Mouse (Mus musculus) adrenal gland, postnatal 14 days (tissue): ENCODE results near the gene Trpv4. TPM values are rescaled to one million over a fixed set of nuclear protein-coding genes. Genes with fewer than 3 reads are reported as not detected.
A peak's percentile ranks its signal among the peaks of the same experiment; 100 is the strongest.

Source experiments
- DNase-seq: peaks from one replicate; pipeline ENCODE4 v3.0.0; 2021; ENCODE audit warnings: mixed read lengths
- total RNA-seq: library from RNA; stranded (reverse); gene quantifications from 2 replicates; pipeline ENCODE4 v1.2.3, GENCODE M21; 2021

The Trpv4 gene
- total RNA-seq, 1 experiment from 2014 or later = 2.1 TPM

- peak; percentile 99 for DNase-seq
Observed at GRCm38 (mm10) chr5:114667228-114667856, 9.1 kb upstream of the Trpv4 start.

GRCm38 (mm10) chr5:114666659-114667058 lies 8.4 kb upstream of the Trpv4 start:
- DNase-seq = no peak

DNA sequence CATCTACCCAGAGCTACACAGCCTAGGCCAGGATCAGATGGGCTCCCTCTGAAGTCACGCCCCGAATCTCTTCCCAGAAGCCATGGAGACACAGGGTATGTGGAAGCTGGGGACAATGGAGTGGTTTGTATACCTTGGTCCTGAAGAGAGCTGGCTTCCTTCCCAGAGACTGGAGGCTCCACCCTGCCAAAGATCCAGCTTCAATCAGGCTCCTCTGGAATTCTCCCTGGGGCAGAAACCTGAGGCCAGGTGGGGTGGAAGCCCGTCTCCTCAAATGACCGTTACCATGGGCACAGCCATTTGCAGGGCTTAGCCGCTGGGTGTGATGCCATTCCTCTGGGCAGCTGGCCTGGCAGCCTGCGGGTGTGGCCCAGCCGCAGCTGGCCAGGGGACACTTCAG lies 6.5 kb upstream of the Trpv4 start:
- DNase-seq = no peak

- DNase-seq = no peak
Observed at GRCm38 (mm10) chr5:114664139-114664538, 5.9 kb upstream of the Trpv4 start.

GRCm38 (mm10) chr5:114661029-114661428 lies 2.8 kb upstream of the Trpv4 start:
- DNase-seq = no peak

GRCm38 (mm10) chr5:114657426-114657825 lies 795 bp downstream of the Trpv4 start:
- peak; percentile 53 for DNase-seq

GRCm38 (mm10) chr5:114656305-114656704 lies 1.9 kb downstream of the Trpv4 start:
- DNase-seq = no peak

GRCm38 (mm10) chr5:114655721-114656120 lies 2.5 kb downstream of the Trpv4 start:
- DNase-seq = no peak

- no peak for DNase-seq
Observed at GRCm38 (mm10) chr5:114653656-114654437, 4.4 kb downstream of the Trpv4 start.

GRCm38 (mm10) chr5:114651449-114651848 lies 6.8 kb downstream of the Trpv4 start:
- DNase-seq = no peak

DNA sequence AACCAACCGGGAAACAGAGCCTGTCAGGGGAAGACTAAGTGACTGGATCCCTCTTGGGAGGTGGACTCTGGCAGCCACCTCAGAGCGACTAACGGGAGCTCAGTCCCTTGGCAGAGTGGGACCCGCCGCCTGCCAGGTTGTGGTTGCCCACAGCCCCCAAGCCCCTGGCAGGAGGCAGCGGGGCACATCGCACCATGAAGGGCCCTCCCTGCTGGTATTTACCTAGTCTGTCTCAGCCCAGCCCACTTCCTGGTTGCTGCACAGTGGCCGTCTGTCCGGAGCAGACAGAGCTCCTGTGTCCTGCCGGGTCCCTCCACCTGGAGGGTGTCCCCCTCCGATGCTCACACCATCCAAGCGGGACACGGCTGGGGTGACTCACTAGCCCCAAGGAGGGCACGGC lies 7.2 kb downstream of the Trpv4 start:
- DNase-seq = no peak

DNA sequence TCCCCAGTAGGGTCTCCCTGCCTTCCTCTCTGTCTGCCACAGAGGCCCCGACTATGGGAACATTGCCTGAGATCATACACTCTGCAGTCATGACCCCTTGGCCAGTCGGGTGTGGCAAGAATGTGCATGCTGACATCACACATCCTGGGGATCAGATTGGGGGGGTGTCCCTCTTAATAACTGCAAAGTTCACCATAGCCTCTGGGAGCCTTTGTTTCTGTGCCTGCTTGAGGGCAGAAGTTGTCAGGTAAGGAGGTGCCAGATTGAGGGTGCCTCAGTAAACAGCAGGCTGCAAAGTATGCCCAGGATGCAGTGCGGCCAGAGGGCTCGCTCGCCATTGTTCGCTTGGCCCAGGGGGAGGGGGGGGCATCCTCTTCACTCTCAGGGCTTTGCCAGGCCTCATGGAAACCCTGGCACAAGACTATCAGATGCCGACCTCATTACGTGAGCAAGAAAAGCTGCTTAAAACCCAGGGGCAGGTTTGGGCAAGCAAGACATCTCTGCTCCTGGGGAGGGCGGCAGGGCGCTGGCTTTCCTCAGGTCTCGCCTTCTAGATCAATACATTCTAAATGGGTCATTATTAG lies 9.4 kb downstream of the Trpv4 start:
- no peak for DNase-seq

DNA sequence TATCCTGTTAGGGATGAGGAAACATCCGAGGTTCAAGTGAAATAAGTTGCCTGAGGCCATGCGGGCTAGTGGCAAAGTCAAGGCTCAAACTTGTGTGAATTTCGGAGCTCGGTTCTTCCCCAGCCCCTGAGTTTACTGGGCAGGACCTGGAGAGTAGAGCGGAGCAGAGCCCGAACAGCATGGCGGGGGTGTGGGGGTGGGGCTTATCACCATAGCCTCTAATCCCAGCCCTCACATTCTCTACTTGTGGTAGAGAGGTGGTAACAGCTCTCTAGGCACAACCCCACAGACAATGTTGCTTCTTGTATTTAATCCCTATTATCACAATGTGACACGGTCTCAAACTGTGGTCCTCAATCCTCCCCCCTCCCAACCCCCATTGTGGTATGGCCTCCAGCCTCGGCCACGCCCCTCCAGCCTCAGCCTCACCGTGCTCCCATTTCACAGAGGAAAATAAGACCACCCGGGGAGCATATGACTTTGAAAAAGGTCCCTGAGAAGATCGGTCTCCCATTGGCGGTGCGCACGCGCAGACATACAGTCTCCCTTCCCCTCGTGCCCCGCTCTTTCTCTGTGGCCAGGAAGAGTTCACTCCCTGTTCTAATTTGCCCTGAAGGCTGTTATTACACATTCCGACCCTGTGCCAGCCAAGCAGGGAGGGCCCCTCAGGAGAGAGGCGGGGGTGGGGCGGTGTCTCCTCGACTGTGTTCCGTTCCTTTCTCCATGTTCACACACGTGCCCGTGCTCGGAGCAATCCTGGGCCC lies 10.8 kb downstream of the Trpv4 start:
- peak; percentile 70 for DNase-seq

- no peak for DNase-seq
Observed at GRCm38 (mm10) chr5:114645916-114646315, 12.3 kb downstream of the Trpv4 start.

- no peak for DNase-seq
Observed at GRCm38 (mm10) chr5:114644918-114645317, 13.3 kb downstream of the Trpv4 start.

DNA sequence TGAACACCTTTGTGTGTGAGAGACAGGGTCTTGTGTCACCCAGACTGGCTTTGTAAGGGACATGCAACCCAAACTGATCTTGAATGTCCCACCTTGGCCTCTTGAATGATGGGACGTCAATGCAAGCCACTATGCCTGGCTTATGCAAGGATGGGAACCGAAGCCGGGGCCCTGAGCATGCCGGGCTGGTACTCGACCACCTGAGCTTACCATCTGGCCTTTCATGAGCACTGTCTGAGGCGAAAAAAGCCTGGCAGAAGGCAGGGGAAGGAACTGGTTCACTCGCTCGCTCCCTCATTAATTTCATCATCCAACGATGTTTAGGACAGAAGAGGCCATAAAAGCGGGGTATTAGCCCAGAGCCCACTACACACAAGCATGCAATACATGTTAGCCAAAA lies 17.4 kb downstream of the Trpv4 start:
- DNase-seq = no peak

- DNase-seq = no peak
Observed at GRCm38 (mm10) chr5:114639645-114639957, 18.6 kb downstream of the Trpv4 start.

DNA sequence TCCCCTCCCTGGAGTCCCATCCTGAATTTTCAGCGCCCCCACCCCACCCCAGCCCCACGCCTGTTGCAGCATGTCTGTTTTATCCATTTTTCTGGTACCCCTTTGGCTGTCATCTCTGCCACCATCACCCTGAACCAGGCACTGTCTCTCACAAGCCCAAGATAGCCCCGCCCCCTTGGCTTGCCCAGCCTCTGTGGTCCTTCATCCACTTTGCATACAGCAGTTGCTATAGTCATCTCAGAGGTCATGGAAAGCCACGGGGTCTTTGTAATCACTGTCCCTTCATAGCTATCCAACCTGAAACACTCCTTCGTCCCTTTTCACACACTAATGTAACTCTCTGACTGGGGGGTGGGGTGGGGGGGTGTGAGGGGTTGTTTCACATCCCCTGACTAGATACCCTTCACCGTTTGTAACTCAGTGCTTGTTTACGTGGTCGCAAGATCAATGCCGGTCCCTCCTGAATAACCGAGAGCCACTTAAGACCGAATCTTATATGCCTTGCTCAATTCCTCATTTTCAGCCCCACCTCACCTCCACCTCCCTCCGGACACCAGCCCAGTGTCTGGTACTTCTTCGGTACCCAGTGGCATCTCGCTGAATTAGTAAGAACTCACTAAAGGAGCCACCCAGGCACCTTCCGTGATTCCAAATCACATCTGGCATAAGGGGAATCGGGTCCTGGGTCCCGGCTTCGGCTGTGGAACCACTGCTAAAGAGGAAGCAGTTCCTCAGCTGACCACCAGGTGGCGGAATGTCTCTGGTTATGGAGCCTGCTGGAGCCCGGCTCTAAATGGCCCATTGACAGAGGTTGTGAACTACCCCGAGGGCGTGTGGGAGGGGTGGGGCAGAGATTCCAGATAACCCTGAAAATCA lies 19.2 kb downstream of the Trpv4 start:
- DNase-seq = peak; percentile 94

DNA sequence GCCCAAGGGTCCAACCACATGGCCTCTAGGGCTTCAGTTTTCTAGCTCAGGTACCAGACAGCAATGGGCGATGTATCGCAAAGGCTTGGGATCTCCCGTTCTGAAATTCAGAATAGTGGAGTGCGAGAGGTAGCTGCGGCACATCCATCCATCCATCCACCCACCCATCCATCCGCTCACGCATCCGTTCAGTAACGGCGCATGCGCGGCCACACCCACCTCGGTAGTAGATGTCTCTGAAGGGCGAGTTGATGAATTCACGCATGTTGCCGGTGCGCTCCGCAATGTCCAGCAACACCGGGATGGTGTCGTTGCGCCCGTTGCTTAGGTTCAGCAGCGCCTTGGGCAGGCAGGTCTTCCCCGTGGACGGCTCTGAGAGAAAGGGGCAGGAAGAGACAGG lies 22.1 kb downstream of the Trpv4 start:
- DNase-seq = no peak

- DNase-seq = peak; percentile 47
Observed at GRCm38 (mm10) chr5:114631336-114631735, 26.9 kb downstream of the Trpv4 start.

DNA sequence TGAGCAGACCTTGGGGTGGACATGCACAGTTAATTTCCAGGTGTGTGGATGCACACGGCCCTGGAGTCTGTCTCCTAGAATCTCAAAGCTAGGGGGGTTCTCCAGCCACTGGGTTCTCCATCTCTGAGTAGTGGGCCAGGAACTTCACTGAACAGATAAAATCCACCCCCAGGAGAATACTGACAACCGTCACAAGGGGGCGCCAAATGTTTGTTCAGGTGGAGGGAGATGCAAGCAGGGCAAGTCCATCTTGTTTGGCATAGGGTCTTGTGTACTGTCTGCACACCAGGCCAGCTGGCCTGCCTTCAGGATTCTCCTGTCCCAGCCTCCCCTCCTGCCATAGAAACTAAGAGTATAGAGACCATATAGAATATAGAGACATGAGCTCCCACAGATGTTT lies 32.6 kb downstream of the Trpv4 start:
- DNase-seq = peak; percentile 86

GRCm38 (mm10) chr5:114620305-114620704 lies 37.9 kb downstream of the Trpv4 start:
- no peak for DNase-seq
